Mouse (Mus musculus) ovary, adult 18-20 months (tissue): Measurements from ENCODE around the gene Phactr4.

Source experiments
- DNase-seq: peaks from one replicate; pipeline ENCODE4 v3.0.0; 2022; ENCODE audit warnings: low spot score, mixed read lengths

Gene Phactr4

GRCm38 (mm10) chr4:132338943-132339342, 83.3 kb downstream of the Phactr4 start:
- DNase-seq: no peak

- DNase-seq: no peak
These were observed 89.4 kb downstream of the Phactr4 start for GRCm38 (mm10) chr4:132332880-132333279.

DNA sequence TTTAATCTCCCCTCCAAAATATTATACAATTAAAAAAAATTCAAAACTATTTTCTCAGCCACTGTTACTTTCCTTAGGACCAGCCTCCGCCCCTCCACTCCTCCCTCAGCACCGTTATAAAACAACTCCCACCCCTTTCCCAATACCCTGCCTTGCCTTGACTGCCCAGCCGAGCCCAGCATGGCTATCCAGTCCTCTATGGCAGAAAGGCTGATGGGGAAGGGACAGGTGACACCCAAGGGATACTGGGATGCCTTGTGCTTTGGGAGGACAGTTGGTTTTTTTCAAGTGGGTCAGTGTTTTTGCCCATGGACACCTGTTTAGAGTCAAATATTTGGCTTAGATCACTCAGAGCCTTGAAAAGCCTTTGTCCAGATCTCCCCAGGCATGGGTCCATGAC, 90.3 kb downstream of the Phactr4 start:
- no peak for DNase-seq

DNA sequence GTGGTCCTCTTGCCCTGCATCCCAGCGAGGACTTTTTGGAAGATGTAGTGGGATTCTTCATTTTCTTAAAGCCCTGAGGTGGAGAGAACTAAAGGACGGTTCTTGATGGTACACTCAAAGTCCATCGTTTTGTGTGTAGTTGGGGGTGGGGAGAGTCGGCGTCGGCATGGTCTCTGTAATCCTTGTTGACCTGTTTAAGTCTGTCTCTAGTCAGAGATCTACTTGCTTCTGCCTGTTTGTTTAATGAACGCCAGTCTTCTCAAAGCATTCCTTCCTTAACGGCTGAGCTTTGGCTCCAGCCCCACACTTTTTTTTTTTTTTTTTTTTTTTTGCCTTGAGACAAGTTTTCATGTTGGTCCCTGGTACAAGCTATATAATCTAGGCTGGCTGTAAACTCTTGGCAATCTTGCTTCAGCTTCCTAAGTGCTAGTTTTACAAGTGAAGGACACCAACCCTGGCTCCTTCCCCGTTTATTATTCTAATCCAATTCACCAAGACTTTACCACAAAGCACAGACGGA, 92.4 kb downstream of the Phactr4 start:
- no peak for DNase-seq

DNA sequence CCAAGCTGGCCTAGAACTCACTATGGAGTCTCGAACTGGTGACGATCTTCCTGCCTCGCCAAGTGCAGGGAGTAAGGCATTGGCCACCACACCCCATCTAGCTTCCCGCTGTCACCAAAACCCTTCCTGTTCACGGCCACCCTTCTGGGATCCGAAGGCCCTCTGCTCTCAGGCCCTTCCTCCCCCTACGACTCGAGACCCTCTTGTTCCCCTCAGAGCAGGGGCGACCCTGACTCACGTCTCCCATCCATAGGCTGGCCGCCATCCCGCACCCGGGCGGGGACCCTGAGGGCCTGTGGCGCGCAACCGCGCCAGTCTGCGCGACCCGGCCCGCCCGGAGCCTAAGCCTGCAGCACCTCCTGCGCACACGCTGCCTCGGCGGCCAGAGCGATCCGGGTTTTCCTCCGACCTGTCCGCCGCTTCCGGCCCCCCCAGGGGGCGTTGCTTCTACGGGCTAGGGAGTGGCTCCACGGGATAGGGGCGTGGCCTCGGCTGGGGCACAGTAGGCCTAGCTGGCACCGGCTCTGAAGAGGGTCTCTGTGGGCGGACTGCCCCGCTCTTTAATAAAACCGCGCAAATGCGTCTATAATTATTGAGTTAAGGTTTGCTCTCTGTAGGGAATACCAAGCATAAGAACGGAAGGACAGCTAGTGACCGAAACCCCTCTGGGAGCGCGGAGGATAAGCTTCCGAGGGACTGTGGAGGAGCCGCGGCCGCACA, 93.0 kb downstream of the Phactr4 start, which contains the start of gene Trnau1ap:
Gene Trnau1ap (minus strand): TSS at position 424 of the 720 bp plus-strand sequence.
- peak; percentile 84 for DNase-seq

DNA sequence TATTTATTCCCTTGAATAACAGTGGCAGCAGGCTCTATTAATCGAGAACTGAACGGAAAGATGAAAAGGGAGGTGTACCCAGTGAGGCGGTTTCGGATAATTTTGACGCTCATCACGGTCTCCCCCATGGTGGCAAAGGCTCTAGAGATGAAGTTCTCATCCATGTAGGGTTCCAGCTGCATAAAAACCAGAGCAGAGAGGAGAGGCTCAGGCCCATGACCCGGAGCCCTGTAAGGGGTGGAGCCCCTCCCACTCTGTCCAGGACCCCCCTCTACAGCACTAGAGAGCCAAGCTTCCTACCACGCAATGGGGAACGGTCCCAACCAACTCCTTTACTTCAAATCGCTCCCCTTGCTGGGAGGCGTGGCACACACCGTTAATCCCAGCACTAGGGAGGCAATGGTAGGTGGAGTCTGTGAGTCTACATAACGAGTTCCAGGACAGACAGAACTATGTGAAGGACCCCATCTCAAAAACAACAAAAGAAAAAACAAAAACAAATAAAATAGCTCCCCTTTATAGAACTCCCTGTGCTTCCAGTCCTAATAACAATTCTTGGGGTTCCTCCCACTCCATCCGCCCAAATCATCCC, 93.8 kb downstream of the Phactr4 start:
- DNase-seq: no peak

- no peak for DNase-seq
These were observed 95.8 kb downstream of the Phactr4 start for GRCm38 (mm10) chr4:132326481-132326880.

DNA sequence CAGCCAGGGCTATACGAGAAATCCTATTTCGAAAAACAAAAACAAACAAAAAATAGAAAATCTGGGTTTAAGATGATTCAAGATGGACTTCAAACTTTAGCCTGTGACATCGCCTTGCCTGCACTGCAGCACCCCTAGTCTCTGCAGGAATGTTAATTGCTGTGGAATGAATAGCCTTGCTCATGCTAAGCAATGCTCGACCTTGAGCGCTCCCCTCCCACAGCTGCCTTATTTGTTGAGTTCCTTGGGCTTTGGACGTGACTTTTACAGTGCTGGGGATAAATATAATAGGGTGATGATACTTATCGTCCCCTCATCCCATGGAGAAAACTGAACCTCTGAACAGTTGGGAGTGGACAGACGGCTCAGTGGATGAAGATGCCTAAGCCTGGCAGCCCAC, 106.6 kb downstream of the Phactr4 start:
- DNase-seq: no peak

GRCm38 (mm10) chr4:132312627-132313026, 109.7 kb downstream of the Phactr4 start:
- no peak for DNase-seq

GRCm38 (mm10) chr4:132311801-132312200, 110.5 kb downstream of the Phactr4 start:
- DNase-seq: no peak

DNA sequence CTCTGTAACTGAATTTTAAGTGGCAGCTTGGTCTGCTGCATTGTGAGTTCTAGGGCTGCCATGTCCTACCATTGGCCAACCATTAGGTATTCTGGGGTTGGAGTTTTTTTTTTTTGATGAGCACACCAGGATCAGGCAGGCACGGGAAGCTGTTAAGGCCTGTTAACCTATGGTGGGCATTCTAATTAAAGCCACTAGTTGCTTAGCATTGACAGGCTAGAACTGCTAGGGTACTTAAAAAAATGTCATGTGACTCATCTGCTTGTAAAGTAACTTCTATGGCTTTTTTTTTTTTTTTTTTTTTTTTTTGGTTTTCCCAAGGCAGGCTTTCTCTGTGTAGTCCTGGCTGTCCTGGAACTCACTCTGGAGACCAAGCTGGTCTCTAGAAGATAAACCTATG, 111.1 kb downstream of the Phactr4 start:
- no peak for DNase-seq

DNA sequence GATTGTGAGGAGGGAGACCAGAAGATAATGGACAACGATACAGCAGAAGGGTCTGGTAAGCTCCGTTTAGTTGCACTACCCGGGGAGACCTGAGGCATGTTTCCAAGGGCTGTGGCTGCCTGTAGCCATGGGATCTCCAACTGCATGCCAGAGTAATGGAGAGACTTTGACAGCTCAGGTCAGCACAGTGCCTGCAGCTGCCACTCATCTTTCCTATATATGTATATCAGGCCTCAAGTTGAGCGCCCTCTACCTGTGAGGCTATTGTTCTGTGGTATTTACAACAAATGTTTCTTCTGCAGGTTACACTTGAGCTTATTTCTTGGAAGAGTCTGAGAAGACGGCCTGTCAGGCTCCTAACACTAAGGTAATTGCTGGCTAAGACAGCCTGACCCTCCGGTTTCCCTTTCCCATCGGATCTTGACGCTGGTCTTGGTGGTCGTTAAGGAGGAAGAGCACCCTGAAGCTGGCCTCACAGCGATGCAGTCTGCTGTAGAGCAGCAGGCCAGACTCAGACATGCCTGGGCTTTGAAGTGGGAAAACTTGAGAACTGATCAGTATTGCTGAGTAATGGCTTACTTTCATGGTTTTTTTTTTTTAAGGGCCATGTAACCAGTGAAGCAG, 112.3 kb downstream of the Phactr4 start:
- DNase-seq: no peak

GRCm38 (mm10) chr4:132309140-132309848, 113.0 kb downstream of the Phactr4 start:
- DNase-seq: no peak

DNA sequence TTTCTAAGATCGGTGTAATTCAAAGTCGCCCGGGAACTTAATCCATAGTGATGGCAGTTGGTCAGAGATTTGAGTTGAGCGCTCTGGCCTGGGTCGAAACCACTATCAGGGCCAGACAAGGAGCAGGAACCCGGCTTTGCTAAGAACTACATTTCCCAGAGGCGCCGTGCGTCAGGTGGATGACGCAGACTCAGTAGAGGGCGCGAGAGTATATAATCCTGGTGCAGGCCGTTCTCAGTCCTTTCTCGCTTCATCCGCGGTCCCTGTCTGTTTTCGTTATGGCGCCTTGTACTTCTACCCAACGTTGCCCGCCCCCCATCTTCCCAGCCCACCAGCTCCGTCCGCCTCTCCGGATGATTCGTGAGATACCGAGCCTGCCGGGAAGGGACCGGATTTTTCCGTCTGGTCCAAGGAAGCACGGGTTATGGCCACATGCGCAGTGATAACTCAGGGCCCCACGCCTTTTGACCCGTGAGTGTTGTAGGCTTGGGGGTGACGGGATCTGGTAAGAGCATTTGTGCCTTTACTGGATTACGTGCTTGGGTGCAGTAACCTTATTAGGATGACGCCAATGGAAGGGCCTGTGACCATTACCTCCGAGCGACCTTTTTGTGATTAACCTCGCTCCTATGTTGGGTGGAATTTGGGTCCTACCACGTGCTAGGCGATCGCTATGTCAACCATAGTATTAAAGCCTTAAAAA, 113.7 kb downstream of the Phactr4 start:
- DNase-seq: peak; percentile 85

DNA sequence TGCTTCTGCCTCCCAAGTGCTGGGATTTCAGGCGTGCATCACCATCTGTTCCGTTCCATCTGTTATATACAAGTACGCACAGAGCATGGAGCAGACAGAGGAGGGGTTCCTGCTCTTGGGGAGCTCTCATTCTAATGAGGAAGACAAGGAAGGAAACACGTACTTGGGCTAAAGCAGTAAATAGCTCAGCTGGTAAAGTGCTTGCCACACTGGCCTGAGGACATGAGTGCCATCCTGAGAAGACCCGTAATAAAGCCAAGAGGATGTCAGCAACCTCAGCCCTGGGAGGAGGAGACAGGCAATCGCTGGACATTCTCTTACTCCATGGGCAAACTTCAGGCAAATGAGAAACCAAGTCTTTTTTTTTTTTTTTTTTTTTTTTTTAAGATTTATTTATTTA, 116.3 kb downstream of the Phactr4 start:
- DNase-seq: no peak
